Mouse (Mus musculus): ENCODE results near the gene Fut7. TPM values are rescaled to one million over a fixed set of nuclear protein-coding genes. Genes with fewer than 3 reads are reported as not detected.
"Not testable (repeated sequence)": the region's sequence is repeated elsewhere in the genome, so short reads cannot be mapped to it uniquely, and the experiment has no call there.

Gene Fut7
- total RNA-seq, 2 experiments from 2014 or later = 0.26 to 0.27 TPM

DNA sequence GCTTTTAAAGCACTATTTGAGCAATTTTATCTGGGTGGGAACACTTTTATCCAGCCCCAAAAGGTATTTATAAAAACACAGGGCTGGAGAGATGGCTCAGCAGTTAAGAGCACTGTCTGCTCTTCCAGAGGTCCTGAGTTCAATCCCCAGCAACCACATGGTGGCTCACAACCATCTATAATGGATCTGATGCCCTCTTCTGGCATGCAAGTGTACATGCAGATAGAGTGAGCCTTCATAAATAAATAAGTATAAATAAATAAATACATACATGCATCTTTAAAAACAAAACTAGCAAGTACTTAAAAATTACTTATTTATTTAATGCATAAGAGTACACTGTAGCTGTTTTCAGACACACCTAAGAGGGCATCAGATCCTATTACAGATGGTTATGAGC lies 9.6 kb upstream of the Fut7 start:
- DNase-seq (ENCODE audit: low spot score in 2 of 2); intact Hi-C loops (cut with DNase I): not testable (repeated sequence)

DNA sequence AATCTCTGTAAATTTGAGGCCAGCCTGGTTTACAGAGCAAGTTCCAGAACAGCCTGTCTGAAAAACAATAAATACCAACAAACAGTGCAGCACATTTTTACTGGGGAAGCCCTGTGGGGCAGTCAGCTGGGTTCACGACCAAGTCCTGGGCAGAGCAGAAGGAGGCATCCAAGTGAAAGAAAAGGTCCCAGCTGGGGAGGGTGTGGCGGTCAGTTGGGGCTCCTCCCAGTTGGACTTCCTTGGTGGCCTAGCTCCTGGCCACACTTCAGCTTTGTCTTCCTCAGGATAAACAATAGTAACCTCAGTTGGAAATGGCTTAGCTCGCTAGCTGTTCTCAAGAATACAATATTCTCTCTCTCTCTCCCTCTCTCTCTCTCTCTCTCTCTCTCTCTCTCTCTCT lies 5.6 kb upstream of the Fut7 start:
- DNase-seq (ENCODE audit: low spot score in 2 of 2) = no peak
- intact Hi-C loops (cut with DNase I) = no loop called here

DNA sequence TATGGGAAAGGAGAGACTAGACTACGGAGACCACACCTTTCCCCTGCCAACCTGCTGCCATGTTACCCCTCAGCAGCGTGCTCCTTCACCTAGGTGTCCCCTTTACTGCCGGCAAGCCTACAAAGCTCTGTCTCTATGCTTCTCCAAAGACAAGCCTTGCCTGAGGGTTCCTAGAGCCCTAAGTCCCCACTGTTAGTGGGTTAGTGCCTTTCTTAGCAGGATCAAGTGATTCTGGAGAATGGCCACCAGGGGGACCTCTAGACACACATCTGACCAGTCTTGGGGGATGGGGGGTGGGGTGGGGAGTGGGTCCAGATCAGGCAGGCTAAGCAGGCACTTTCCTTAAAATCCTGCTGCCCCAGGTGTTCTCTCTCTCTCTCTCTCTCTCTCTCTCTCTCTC lies 1.2 kb upstream of the Fut7 start:
- DNase-seq (ENCODE audit: low spot score in 2 of 2) = peak; percentile 44 to 52
- intact Hi-C loops (cut with DNase I) = no loop called here

DNA sequence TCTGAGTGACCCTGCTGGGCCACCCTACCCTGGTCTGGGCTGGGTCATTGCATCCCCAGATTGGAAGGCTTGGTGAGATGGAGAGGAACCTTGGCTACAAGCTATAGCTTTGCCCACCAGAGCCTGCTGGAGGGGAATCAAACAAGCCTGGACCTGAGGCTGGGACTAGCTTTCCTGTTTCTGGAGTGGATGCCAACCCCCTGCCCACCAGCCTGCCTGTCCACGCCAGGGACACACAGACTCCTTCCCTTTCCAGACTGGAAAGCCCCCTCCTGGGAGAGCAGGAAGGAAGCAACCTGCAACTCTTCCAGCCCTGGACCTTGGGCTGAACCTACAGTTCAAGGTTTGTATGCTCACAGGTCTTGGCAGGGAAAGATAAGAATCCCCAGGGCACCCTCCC lies 559 bp downstream of the Fut7 start:
- intact Hi-C loops (cut with DNase I) = no loop called here
- no peak for DNase-seq (ENCODE audit: low spot score in 2 of 2)

DNA sequence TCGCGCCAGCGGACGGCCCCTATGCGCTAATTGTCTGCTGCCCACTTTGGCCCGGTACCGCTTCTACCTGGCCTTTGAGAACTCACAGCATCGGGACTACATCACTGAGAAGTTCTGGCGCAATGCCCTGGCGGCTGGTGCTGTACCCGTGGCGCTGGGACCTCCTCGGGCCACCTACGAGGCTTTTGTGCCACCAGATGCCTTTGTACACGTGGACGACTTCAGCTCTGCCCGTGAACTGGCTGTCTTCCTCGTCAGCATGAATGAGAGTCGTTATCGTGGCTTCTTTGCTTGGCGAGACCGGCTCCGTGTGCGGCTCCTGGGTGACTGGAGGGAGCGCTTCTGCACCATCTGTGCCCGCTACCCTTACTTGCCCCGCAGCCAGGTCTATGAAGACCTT lies 2.4 kb downstream of the Fut7 start:
- intact Hi-C loops (cut with DNase I) = loop anchor here (5.0 kb wide), 1 partner anchor 72 kb away; no protein-coding TSS in a partner anchor
- no peak for DNase-seq (ENCODE audit: low spot score in 2 of 2)

DNA sequence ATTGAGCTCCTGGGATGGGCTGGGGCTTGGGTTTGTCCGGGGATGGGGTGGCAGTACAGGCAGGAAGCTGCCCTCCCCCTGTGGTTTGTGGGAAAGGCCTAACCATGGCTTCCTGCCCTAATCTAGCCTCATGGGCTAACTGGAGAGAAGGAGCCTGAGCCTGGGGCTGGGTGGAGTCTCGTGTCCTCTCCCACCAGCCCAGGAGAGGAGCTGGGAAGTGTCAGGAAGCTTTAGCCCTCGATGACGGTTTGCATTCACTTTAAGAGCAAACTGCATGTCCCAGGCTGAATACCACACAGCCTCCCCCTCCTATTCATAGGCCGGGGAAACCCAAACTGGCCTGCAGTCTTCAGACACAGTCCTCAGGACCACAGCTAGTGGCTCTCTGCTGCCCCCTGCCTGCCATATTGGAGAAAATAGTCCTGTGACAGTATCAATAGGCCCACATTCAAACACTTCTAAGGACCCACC lies 3.7 kb downstream of the Fut7 start:
- DNase-seq (ENCODE audit: low spot score in 2 of 2) = peak; percentile 69 to 79
- intact Hi-C loops (cut with DNase I) = loop anchor here (1.0 to 5.0 kb wide), 3 partner anchors 23 to 71 kb away; no protein-coding TSS in a partner anchor

DNA sequence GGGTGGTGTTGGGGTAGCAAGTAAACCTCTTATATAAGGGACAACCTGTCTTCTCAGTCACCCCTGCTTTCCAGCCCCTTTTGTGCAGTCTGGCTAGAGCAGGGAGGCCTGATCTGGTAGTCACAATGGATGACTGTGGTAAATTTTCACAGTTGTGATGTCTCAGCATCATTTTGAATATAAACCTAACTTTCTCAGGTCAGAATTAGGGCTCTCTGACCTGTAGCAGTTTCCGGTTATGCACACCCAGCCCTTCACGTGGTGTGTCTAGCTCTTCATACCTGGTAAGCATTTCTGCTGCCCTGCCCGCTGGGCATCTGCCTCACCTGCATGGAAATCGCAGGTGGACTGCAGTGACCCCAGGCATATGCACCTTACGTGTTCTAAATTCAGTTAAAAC lies 4.2 kb downstream of the Fut7 start:
- no peak for DNase-seq (ENCODE audit: low spot score in 2 of 2)
- intact Hi-C loops (cut with DNase I) = loop anchor here (1.0 to 5.0 kb wide), 3 partner anchors 24 to 70 kb away; no protein-coding TSS in a partner anchor

DNA sequence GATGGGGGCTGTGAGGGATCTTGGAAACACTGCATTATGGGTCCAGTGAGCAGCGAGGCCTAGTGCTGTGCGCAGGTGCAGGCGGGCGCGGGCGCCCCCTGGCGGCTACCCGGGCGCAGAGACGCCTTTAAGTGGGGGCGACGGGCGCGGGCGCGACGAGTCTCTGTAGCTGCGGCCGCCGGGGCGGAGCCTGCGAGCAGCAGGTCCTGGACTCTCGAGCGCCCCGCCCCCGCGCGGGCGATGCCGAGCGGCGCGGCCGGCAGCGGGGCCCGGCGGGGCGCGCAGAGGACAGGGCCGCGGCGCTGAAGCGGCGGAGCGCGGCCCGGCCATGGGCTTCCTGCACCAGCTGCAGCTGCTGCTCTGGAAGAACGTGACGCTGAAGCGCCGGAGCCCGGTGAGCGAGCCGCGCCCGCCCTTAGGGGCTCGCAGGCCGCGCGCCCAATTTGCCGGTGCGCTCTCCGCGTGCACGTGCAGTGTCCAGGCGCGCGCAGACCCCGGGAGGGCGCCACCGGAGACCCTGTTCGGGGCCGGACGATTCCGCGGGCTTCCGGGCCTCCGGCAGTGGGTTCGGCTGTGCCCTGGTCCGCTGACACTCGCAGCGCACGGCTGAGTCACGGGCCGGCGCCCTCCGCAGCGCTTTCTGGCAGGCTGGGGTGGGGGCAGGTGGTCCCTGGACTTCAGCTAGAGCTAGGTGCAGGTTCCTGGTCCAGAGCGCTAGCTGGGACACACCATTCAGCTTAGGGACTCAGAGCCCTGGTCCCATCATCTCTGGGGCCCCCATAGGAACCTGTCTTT lies 5.6 kb downstream of the Fut7 start, which contains the start of gene Abca2:
TSS of gene Abca2 (plus strand) at position 262 of the 795 bp plus-strand sequence.
- DNase-seq (ENCODE audit: low spot score in 2 of 2) = peak; percentile 98
- intact Hi-C loops (cut with DNase I) = loop anchor here (5.0 kb wide), 1 partner anchor 69 kb away; no protein-coding TSS in a partner anchor

DNA sequence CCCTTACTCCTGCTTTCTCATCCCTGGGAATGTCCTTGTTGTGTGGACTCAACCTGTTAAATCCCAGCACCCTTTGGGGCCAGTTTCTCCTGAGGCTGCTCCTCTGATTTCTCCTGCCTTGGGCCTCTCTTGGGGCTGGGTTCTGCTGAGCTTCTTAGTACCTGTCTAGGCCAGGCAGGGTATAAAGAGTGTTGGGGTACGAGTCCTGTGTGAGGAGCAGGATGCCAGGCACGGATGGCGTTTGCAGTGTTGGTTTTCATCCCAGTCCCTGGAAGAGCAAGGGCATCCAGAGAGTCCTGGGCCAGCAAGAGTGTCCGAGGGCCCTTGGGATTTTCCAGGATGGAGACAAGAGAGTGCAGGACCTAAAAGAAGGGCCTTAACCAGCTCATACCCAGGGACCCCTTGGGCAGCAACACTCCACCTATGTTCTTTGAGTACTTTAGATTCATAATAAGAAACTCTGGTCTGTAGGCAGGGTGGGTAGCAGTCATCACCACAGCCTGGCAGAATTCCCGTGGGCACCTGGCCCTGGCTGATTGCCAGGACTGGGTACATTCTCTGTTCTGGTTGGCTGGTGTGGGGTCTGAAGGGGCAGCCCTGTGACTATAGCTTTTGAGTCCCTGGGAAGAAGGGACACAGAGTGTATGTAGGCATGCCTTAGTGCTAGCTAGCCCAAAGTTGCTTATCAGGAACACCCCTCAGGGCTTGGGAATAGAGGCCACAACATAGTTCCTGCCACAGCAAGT lies 6.5 kb downstream of the Fut7 start:
- peak in 1 of 2 experiments; percentile 24 for DNase-seq (ENCODE audit: low spot score in 2 of 2)
- intact Hi-C loops (cut with DNase I) = loop anchor here (5.0 kb wide), 1 partner anchor 68 kb away; no protein-coding TSS in a partner anchor

DNA sequence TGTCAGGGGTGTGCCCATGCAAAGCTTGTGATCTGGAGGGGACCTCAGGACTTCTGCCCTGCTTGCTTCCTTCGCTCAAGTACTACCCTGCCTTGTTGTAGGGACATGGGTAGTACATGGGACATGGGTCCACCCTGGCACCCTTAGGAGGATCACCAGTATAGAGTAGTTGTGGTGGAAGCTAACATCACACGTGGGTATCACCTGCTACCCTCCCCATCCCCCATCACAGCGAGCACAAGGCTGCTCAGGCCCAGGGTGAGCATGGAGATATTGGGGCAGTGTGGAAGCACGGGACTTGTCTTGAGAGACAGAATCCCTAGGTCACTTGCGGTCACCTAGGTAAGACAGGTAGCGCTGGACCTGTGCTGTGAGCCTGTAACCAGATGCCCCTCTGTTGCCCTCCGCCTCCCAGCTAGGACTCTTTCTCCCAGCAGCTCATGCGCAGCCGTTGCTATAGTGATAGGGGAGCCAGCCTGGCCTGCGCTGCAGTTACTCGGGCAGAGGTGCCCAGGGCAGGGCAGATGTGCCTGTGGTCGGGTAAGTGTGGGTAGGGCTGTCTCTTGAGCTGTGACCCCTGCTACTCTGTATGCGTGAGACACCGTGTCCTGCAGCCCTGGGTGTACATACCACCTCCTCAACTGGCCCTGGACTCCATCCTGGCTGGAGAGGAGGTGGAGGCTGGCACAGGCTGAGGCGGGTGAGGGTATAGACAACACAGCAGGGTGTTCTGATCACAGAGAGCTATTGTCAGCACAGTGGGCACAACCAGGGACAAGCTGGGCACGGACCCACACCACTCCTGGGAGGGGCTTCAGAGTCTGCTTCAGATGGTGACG lies 7.5 kb downstream of the Fut7 start:
- DNase-seq (ENCODE audit: low spot score in 2 of 2) = peak in 1 of 2 experiments; percentile 22
- intact Hi-C loops (cut with DNase I) = no loop called here

DNA sequence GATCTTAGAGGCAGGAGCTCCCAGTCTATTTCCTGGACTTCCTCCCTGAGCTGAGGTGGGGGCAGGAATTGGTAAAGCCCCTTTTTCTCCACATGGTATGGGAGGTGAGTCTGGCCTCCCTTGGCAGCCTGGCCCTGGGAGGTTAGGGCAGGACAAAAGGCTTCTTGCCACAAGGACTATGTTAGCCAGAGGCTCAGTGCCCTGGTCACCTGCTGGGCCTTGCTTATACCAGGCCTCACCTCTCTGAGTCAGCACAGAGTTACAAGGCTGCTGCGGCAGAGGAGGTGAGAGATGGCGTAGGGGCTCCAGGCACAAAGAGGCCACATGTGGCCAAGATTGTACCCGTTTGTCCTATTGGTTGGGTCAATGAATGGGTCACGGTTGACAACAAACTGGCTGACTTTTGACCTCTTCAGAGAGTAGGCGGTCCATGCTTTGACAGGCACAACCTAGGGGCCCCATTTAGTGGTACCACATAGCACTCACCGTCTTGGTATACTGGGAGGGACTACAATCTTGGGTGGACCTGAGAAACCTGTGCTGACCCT lies 8.3 kb downstream of the Fut7 start:
- intact Hi-C loops (cut with DNase I) = no loop called here
- no peak for DNase-seq (ENCODE audit: low spot score in 2 of 2)

DNA sequence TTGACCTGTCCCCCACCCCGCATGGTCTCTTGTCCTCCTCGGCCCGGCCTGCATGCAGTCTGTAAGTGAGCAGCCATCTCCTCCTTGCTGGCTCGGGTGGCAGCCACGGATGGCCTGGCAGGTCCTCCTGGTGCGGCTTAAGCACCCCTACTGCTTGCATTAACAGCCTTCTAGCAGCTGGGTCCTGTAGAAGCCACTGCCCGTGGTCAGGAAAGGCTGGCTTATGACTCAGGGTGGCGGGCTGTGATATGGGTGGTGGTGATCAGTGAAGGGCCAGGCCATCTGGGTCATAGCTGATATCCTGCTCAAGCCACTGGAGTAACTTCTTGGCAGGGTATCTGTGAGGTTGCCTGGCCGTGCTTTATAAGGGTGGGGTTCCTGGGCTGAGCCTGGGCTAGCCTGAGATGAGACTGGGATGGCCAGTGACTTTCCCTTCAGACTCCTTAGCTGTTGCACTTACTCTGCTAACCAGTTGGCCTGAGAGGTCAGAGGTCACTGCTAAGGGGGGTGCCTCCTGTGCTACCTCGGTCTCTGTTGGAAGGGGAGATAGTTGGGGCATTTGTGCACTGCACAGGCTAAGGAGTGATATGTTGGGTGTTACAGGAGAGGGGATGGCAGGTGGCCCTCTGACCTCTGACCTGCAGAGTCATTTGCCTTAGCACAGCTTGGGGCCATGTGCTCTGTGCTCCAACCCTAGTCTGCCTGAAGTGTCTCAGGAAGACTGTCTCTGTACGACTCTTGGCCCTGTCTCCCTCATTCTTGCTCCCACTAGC lies 9.4 kb downstream of the Fut7 start:
- DNase-seq (ENCODE audit: low spot score in 2 of 2) = no peak
- intact Hi-C loops (cut with DNase I) = no loop called here

DNA sequence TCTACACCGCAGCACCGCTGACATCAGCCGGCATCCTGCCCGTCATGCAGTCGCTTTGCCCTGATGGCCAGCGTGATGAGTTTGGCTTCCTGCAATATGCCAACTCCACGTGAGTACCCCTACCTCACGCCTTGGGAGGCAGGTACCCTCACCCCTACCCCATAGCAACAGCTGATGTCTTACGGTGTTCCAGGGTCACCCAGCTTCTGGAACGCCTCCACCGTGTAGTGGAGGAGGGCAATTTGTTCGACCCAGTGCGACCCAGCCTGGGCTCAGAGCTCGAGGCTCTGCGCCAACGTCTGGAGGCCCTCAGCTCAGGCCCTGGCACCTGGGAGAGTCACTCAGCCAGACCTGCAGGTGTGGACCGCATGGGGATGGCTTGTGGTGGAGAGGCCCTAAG lies 10.0 kb downstream of the Fut7 start:
- intact Hi-C loops (cut with DNase I) = no loop called here
- DNase-seq (ENCODE audit: low spot score in 2 of 2) = no peak

DNA sequence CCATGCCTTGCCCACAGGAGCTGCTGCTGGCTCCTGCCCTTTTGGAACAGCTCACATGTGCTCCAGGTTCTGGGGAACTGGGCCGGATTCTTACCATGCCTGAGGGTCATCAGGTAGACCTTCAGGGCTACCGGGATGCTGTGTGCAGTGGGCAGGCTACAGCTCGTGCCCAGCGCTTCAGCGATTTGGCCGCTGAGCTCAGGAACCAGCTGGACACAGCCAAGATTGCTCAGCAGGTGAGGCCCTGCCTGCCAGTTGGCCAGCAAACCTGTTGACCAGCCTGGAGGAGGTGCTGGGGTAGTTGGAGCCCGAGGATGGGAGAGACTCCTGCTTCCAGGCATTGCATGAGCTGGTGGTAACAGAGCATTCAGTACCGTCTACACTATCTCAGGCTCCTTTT lies 11.2 kb downstream of the Fut7 start:
- DNase-seq (ENCODE audit: low spot score in 2 of 2) = no peak
- intact Hi-C loops (cut with DNase I) = no loop called here

DNA sequence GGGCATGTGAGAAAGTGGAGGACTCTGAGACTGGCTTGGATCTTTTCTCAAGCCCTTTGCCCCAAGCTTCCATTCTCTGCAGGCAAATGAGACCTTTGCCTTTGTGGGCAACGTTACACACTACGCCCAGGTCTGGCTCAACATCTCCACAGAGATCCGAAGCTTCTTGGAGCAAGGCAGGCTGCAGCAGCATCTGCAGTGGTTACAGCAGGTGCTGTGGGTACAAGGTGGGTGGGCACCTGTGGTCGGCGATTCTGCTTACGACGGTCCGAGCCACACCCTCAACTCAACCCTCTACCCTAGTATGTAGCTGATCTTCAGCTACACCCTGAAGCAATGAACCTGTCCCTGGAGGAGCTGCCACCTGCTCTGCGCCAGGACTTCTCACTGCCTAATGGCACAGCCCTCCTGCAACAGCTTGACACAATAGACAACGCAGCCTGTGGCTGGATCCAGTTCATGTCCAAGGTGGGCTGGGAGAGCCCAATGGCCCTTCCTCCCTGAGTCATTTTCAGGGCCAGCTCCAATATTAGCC lies 13.3 kb downstream of the Fut7 start:
- DNase-seq (ENCODE audit: low spot score in 2 of 2) = no peak
- intact Hi-C loops (cut with DNase I) = no loop called here

DNA sequence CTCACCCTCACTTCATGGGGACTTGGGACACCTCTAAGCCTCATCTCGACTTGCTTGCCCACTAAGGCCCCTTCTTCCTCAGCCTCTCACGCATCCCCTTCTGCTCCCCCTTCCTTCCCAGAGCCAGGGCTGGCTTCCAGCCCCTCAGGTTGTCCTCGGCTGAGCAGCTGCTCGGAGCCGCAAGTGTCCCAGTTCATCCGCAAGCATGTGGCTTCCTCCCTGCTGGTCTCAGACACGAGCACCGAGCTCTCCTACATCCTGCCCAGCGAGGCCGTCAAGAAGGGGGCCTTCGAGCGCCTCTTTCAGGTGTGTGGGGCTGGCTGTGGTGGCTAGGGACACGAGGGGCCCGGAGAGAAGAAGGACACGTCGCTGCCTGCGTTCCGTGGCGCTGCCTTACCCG lies 18.0 kb downstream of the Fut7 start:
- intact Hi-C loops (cut with DNase I) = no loop called here
- DNase-seq (ENCODE audit: low spot score in 2 of 2) = no peak

DNA sequence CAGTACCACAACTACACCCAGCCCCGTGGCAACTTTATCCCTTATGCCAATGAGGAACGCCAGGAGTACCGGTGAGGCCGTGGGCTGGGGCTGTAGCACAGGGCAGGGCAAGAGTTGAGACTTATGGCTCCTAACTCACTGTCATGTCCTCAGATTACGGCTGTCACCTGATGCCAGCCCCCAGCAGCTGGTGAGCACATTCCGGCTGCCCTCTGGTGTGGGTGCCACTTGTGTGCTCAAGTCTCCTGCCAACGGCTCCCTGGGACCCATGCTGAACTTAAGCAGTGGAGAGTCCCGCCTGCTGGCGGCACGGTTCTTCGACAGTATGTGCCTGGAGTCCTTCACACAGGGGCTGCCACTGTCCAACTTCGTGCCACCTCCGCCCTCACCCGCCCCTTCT lies 19.6 kb downstream of the Fut7 start:
- intact Hi-C loops (cut with DNase I) = no loop called here
- no peak for DNase-seq (ENCODE audit: low spot score in 2 of 2)
